Mouse (Mus musculus) heart, postnatal 0 days (tissue): ENCODE measurements around the gene Pou4f2.

Source experiments
- CTCF ChIP-seq: IDR thresholded peaks from 2 replicates; pipeline ENCODE4 v1.5.1; 2016; ENCODE audit warnings: antibody characterized with exemption, control low read depth, low read depth
- EP300 ChIP-seq: IDR thresholded peaks from 2 replicates; pipeline ENCODE4 v1.6.1; 2016; ENCODE audit warnings: antibody characterized with exemption, low read depth

DNA sequence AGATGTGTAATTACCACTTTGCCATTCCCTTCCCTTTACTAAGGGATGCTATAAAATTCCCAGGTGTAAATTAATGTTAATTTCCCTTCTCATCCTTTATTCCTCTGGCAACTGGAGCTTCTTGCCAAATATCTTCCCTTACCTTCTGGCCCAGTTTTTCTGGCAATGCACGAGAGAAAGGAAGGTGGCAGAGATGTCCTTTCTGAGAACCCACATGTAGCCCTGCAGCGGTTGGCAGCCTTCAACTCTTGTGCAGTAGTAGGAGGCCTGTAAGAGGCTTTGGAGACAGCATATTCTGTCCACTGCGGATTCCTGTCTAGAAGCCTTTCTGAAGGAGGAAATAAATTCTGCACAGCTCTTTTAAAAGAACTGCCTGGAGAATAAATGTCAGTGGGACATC, 20.0 kb upstream of the Pou4f2 start:
- no peak for TF ChIP-seq CTCF
- TF ChIP-seq EP300 = no peak
